Mouse (Mus musculus) colon, adult 2 months (tissue): Measurements from ENCODE around the gene Nrcam. TPM values are rescaled to one million over a fixed set of nuclear protein-coding genes. Genes with fewer than 3 reads are reported as not detected.

Experiments
- polyA plus RNA-seq: library from polyadenylated mRNA; depleted of rRNA; stranded (reverse); fragments of >200 nt; gene quantifications from 2 replicates; pipeline ENCODE4 v1.2.3, GENCODE M21; 2012; rRNA removed

Gene Nrcam
- 0.15 and 0.23 TPM in 2 replicates for polyA plus RNA-seq

GRCm38 (mm10) chr12:44328381-44329315 is at the start of gene Nrcam:
Nrcam (plus strand) TSS chr12:44328885.

Other genes with a start within 250 kb of the Nrcam start
- gene Dnajb9, start 118.6 kb upstream of the Nrcam start, polyA plus RNA-seq: 1.9 and 2.1 TPM in 2 replicates
- 6.2 and 7.1 TPM in 2 replicates for gene Pnpla8, start 107.5 kb upstream of the Nrcam start, polyA plus RNA-seq